Mouse (Mus musculus) monocyte, adult 2 months (primary cell): Measurements from ENCODE around the gene Nhlrc2.

Source experiments
- DNase-seq, 2 experiments: peaks; one replicate each; pipeline ENCODE4 v3.0.0; 2022; ENCODE audit warnings: low spot score in 2 of 2, low read depth in 1 of 2

Gene Nhlrc2

DNA sequence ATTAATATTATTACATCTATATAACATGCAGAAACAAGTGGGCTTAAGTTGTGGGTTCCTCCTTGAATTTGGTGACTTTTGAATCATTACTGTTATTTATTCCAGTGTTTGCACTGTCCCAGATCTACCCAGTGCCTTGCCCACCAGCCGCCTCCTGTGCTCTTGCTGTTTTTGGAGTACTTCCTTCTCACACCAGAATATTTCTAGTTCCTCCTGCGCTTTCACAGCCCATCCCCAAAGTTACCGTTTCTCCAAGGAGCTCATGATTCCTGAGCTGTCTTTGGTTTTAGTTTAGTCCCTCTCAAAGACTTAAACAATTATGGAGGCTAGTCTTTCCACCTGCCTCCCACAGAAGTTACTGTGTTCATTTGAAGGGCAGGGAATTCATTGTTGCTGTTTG lies 15.4 kb downstream of the Nhlrc2 start:
- DNase-seq: no peak

DNA sequence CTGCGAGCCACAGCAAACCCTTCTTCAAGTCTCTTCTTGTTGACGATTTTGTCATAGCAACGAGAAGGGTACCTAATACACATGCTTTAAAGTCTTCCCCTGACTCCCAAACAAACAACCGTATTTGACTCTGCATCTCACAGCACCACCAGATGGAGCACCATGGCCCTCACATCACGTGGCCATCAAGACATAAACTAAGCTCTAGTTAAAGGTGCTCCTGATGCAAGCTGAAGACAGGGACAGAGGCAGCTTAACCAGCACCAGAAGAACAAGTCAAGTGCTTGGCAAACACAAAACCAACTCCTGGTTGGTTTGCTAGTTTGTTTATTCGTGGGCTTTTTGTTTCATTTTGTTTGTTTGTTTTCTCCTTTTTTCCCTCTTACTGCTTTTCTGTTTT lies 17.3 kb downstream of the Nhlrc2 start:
- no peak for DNase-seq

DNA sequence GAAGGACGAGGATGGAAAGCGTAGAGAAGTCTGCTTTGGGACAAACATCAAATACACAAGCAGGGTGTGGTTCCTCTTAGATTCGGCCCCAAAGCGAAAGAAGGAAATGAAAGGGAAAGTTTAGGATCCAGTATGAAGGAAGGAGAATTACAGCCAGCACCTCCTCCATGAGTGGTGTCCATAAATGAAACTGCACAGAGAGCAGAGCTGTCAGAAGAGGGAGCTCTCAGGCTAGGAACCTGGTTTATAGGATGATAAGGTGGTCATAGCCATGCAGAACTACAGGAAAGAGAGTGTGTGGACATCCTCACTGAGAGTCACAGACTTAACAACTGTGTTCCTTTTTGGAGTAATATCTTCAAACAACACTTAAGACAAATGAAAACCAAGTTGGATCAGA lies 18.0 kb downstream of the Nhlrc2 start:
- DNase-seq: peak; percentile 36 to 42

DNA sequence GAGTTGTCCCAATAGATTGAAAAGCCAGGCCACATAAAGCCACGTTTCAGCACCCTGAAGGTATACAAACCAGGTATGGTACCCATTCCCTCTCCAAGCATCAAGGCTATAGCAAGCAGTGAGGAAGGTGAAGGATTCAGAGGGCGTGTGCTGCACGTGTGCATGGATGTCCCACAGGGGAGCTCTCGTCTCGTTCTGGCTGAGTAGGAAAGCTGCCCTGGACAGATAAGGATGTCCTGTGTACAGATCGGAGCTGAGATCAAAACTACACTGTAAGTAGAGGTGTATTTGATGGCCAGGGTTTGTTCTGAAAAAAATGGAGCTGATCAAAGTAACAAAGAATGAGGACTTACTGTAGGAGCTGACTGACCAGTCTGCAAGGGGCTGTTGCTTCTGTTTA lies 18.9 kb downstream of the Nhlrc2 start:
- no peak for DNase-seq

DNA sequence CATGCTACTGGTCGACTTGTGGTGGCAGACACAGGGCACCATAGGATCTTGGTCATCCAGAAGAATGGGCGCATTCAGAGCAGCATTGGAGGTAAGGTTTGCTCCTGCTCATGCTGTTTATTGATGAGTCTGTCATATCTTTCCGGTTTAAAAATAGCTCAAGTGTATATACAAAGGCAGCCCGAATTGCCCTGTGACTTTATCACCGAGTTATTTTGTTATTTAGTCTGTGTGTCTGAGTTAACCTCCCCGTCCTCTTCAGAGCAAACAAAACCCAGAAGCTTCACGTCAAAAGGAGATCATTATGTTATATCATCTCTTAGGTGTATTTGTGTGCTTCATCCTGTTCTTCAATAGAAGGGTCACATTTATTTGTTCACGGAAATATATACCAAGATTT lies 22.7 kb downstream of the Nhlrc2 start:
- DNase-seq: no peak

DNA sequence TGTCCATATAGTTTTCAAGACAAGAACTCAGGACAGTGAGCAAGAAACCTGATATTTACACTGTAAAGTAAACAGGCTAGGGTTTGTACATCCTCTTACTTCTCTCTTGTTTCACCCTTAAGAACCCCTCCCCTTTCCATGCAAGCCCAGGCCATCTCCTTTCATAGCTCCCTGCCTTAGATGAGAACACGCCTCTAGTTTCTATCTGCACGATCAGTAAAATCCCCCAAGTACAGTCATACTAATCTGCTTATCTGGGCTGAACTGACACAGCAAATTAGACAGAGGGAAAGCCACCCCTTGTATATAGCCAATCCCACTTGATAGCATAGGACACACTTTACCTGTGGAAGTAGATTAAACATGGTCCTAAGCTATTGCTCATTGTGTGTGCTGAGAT lies 23.2 kb downstream of the Nhlrc2 start:
- DNase-seq: no peak

DNA sequence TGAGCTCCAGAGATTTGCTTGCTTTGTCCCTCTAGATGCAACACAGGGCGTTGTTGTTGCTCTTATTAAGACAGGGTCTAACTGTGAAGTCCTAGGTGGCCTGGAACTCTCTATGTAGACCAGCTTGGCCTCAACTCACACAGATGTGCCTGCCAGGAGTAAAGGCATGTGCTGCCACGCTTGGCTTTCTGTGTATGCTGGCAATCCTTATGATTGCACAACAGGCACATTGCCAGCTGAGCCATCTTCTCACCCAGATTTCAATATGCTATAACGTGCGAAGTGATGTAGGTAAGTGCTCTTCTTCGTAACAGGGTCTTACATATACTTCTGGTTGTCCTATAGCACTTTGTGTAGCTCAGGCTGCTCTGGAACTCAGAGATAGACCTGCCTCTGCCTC lies 23.9 kb downstream of the Nhlrc2 start:
- DNase-seq: no peak

DNA sequence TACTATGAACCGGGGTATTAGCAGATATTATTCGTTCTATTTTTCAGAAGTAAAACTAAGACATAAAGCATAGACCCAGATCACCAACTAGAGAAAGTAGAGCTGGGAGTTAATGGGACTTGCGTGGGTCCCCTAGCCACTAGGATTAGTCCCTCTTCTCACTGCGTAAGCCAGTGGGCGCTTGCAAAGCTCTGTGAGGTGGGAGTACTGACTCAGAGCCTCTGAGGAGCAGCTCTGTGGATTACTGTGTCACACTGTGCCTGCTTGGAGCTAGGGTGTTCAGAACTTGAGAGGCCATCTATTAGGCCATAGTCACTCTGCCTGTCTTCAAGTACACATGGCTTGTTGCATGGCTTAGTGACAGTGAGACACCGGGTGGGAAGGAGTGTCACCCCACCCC lies 25.1 kb downstream of the Nhlrc2 start:
- DNase-seq: no peak

DNA sequence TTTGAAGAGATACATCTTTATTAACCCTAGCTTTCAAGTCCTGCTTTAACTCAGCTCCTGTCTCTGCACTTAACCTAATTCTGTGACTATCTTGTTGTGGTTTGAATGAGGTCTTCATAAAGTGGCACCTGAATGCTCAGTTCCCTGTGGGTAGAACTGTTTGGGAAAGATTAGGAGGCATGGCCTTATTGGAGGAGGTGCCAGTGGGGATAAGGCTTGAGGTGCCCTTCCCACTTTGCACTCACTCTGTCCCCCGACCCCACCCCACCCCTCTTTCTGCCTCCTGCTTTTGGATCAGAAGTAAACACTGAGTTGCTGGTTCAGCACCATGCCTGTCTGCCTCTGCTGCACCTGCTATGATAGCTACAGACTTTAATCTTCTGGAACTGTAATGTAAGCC lies 29.7 kb downstream of the Nhlrc2 start:
- DNase-seq: no peak

DNA sequence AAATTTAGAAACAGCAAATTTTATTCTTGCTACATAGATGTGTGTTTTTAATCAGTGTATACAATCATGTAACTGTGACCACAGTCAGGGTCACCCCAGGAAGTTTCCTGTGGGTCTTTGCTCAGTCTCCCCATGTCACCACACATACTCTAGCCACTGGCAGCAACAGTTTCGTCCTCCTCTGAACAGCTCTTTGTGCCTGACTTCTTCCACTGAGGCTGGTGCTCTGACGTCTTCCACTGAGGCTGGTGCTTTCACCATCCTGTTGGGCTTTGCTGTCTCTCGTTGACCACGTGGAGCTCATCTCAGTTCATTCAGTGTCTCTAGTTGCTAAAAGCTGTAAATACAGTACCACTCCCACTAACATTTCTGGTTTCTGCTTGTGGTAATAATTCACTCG lies 33.9 kb downstream of the Nhlrc2 start:
- DNase-seq: no peak

DNA sequence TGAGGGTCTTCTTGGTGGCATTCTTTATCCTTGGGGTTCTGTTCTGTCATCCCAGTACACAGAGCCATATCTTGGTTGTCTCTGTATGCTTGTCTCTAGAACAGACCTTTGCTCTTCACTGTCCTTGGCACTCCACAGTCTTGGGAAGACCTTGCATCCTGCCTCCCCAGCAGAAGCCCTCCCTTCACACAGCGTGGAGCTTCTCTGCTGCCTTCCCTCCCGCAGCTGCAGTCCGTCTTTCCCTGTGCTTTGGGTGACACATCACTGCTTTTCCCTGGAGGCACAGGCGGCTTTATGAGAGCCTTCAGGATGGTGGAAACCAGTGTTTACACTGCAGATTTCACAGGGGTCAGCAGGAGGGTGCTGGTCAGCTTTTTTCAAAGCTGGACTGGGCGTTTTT lies 35.7 kb downstream of the Nhlrc2 start:
- no peak for DNase-seq

DNA sequence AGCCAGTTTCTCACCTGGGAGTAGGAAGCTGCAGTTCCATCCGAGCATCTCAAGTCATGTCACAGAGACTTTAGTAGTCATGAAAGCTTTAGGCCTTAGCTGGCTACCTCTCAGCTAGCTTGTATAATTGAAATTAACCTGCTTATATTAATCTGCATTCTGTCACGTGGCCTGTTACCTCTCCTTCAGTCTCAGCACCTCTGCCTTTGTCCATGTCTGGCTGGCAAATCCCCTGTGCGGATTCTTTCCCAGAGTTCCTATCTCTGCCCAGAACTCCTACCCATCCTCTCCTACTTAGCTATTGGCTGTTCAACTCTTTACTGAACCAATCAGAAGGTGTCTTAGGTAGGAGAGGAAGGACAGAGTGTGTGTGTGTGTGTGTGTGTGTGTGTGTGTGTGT lies 36.2 kb downstream of the Nhlrc2 start:
- DNase-seq: no peak

DNA sequence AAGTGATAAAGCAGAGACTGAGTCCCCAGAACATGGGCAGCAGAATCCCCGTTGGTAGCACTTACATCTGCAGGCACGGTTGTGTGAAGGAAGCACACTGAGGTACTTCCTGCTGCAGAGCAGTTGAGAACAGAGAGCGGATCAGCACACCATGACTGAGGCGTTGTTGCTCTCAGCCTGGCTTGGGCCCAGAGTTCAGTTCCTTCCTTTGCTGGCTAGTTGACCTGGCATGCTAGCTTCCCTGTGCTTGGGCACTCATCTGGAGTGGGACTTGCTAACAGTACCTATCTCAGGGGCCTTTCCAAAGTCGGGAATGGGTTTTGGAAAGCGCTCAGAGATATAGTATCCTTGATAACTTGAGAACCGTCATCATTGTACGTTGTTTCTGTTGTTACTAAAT lies 38.3 kb downstream of the Nhlrc2 start:
- DNase-seq: no peak

DNA sequence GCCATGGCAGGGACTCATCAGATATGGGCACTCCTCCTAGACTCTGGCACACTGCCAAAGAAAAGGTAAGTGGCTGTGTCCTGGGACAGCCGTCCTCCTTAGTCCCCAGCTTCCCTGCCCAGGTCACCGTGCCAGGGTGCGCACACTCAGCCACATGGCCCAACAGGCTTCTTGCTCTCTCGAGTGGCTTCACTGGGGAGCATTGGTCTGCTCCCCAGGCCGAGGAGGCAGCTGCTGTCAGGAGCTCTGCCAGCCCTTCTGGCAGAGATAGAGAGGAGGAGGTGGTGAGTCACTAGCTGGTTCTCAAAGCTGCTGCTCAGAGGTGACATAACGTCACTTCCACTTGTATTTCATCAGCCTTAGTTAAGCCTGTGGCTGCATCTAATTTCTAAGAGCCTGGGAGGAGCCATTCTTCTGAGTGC lies 40.2 kb downstream of the Nhlrc2 start:
- no peak for DNase-seq

DNA sequence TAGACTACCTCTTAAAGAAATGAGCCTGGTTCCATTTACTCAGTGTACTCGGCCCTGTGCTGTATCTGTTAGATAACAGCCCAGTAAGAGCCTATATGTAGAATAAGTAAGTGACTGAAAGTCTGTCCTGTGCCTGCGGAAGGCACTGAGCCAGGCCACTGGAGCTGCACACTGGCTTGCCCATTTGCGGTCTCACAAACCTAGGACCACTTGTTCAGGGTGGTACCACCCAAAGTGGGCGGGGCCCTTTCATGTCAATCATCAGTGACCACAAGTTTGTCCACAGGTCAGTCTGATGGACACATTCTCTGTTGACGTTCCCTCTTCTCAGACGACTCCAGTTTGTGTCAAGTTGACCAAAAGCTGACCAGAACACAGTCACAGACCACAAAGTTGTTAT lies 40.9 kb downstream of the Nhlrc2 start:
- no peak for DNase-seq

DNA sequence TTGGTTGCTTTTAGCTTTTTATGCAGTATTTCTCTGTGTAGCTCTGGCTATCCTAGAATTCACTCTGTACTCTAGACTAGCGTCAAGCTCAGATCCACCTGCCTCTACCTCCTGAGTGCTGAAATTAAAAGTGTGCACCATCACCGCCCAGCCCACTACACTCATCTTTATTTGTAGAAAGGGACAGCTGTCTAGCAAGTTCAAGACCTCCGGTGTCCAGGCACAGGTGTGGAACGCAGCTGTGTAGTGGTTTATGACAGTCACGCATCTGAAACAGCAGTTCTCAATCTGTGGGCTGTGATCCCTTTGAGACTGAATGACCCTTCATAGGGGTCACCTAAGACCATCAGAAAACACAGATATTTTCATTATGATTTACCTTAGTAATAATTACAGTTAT lies 41.4 kb downstream of the Nhlrc2 start:
- DNase-seq: no peak

DNA sequence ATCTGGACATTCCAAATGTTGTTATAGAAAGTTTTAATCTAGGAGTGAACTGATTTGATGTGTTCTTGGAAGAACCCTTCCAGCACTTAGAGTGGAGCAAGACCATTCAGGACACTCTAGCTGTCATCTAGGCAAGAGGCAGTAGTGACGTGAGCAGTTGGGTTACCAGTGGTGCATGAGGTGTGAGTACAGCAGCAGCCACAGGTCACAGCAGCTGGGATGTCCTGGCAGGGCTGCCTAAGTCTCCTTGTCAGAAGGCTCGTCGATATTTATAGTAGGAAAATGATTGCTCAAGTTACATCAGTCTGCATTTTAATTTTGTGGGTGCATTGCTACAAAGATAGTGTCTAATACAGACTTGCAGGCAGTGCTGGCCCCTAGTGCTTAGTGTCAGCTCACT lies 42.2 kb downstream of the Nhlrc2 start:
- no peak for DNase-seq

DNA sequence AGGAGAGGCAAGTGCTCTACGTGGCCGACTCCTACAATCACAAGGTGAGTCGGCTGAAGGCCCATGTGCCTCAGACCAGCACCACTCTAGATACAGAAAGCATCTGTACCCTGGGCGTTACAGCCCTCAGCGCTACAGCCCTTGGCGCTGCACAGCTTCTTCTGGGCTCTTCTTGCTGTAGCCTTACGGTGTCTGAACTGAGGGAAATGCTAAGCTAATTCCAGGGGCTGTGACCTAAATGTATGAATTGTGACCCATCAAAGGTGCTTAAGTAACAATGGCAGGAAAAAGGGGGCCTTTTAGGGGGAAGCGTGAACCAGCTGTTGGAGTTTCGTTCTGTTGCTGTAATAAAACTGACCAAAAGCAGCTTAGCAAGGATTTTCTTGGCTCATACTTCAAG lies 44.4 kb downstream of the Nhlrc2 start:
- DNase-seq: no peak

DNA sequence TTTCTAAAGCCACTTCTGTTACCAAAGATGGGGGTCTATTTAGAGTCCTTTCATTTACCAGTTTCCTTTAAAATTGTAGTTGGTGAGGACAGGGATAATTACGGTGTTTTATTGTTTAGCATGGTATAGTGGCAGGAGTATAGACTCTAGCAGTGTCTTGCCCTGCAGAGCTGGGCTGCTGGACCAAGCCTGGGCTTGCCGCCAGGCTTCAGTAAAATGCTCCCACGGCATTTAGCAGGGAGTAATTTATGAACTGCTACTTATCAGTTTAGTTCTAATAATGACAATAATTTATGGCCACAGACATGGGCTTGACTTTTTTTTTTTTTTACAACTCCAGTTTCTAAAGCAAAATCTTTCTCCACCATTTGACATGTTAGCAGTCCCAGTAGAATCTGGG lies 51.9 kb downstream of the Nhlrc2 start:
- no peak for DNase-seq

DNA sequence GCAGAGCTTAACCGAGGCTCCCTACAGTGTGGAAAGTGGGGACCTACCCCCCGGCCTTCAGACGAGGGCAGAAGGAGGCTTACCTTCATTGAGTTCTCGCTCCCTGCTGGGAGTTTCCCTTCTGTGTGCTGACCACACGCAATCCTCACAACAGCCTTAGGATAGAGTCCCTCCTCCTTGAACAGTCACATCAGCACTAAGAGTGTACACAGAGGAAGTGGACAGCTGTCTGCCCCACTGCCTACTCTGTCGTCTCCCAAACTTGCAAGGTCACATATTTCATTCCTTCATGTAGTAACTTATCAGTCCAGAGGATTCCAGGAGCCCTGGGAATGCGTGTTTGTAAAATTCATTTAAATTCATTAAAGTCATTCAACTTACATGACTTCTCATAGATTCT lies 52.7 kb downstream of the Nhlrc2 start:
- no peak for DNase-seq

DNA sequence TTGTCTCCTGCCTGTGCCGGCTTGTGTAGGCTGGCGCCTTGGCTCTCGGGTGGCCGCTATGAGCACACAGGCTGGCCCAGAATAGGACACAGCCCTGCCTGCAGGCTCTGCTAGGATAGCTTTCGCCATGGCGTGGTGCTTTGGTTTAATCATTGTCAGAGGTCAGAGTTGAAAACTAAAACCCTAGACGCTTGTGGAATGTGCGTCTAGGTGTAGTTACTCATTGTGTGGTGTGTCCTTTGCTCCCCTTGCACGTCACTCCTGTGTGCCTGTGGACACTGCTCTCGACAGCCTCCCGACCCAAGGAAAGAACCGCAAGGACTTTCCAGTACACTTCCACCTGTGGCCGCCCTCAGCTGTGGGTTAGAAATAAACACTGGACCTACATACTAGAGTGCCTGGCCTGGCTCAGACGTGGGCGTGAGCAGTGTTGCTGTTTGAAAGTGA lies 53.9 kb downstream of the Nhlrc2 start:
- no peak for DNase-seq

DNA sequence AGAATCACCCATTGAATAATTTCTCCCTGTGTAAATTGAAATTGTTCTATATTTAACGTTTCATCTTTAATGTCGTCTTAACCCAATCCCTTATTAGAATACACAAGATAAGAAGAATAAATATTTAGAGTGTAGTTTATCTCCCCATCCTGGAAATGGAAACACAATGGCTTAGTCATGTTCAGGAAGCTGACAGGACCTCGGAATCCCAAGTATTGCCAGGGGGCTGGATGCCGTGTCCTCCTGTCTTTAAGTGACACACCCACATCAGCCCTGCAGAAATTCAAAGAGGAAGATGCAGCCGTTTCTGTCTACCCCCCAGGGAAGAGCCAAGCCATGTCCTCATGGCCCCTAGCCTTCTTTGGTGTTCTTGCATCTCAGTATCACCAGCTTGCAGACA lies 60.9 kb downstream of the Nhlrc2 start:
- DNase-seq: no peak

DNA sequence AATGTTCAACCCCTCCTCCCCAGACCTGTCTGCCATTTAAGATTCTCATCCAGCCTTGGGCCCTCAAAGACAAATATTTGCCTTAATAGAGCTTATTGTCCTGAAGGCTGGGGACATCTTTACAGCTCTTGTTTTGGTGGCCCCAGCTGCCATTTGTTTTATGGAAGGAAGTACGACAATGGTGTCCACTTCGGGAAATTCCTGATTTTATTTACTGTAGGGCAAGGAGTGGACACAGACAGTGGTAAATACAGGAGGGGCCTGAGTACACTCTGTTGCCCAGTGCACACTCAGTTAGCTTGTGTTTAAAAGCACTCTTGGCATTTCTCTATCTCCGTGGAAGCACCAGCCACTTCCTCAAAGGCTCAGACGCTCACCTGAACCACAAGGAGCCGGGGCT lies 66.1 kb downstream of the Nhlrc2 start:
- DNase-seq: no peak

DNA sequence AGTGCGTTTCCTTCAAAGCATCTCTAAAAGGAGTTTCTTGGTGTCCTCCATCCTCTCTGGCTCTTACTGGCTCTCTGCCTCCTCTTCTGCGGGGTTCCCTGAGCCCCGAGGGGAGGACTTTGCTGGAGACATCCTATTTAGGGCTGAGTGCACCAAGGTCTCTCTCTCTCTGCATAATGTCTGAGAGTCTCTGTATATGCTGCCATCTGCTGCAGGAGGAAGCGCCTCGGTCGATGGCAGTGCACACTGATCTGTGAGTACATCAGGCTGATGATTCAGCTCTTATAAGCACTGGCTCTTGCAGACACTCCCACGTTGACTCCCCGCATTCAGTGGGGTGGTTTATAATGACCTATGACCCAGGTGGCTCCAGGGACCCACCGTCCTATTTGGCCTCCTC lies 70.8 kb downstream of the Nhlrc2 start:
- no peak for DNase-seq
